Mouse (Mus musculus) A20 (cell line): ENCODE data around the gene Actl7a.
A peak's percentile ranks its signal among the peaks of the same experiment; 100 is the strongest.

ENCODE experiments used
- DNase-seq: peaks from one replicate; pipeline ENCODE4 v3.0.0-alpha.2; 2011; ENCODE audit warnings: low read depth, low spot score

The Actl7a gene

GRCm38 (mm10) chr4:56757693-56758092 lies 14.5 kb downstream of the Actl7a start:
- DNase-seq = no peak

DNA sequence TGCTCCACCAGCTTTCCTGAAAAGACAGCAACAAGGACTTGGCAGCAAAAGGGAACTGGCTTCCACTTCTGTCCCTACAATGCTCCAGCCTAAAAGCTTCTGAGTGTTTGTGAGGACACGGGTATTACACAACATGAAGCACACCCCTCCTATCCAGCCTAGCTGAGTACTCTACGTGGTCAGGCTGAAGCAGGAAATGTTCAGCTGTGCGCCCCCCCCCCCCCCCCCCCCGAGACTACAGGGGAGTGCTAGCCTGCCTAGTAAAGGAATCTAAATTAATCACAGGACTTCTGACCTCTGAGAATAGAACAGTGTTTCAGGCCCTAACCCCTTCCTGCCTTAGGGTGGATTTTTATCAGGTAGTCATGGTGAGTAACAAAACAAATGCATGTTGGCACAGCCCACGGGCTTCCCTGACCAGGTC lies 24.7 kb downstream of the Actl7a start:
- DNase-seq = no peak

DNA sequence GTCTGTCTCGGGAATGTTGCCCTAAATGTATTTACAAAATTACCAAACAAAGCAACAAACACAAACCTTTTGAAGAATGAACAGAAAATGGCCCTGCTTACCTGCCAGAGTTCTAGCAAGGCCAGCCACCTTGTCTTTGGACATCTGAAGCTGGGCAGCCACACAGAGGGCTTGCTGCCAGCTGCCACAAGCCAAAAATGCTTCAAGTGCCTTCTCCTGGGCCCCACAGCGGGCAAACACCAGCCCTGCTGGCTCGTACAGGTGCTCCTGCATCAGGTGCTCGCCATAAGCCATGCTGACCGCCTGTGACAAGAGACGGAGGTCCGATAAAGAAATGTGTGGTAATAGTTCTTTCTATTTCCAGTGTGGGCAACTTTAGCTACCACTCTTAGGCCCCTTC lies 25.7 kb downstream of the Actl7a start:
- DNase-seq = no peak

DNA sequence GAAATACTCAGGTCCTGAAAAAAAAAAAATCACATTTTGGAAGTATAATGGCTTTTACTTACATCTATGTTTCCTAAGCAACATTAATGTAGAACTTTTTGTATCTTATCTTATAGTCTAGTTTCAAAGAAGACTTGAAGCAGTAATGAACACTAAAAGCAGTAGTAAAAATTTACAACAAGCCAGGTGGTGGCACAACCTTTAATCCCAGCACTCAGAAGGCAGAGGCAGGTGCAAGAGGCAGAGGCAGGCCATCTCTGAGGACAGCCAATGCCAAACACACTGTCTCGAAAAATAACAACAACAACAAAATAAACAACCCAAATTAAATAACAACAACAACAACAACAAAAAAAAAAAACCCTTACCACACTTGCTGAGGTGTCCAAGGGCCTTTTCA lies 27.9 kb downstream of the Actl7a start:
- DNase-seq = no peak

DNA sequence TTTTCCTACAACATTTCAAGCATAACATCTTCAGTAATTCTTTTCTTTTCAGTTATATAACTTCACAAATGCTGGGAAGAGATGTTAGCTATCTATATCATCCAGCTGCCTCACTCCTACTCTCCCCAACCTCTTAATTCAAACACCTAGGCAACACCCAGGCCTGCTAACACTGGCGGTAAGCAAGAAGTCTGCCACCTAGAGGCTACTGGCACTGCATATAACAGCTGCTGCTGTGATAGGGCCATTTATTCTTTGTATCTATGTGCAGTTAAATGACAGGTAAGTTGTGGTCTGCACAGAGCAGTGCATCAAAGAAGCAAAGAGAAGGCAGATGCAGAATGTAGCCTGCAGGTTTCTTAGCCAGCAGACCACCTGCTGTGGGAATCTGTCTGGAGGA lies 48.2 kb downstream of the Actl7a start:
- peak; percentile 40 for DNase-seq
